Mouse (Mus musculus) ovary, adult 18-20 months (tissue): ENCODE results near the gene Scarb1.

Experiments
- DNase-seq: peaks from one replicate; pipeline ENCODE4 v3.0.0; 2022; ENCODE audit warnings: low spot score, mixed read lengths

Gene Scarb1

DNA sequence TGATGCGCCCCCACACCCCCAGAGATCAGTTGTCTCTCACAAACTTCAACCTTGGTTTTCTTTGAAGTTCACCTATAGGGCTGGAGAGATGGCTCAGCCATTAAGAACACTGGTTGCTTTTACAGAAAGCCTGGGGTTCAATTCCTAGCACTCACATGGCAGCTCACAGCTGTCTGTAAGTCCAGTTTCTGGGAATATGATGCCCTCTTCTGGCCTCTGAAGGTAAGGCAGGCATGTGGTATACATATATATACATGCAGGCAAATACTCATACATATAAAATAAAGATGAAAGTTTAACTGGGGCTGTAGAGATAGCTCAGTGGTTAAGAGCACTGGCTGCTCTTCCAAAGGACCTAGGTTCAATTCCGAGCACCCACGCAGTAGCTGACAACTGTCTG lies 105.5 kb downstream of the Scarb1 start:
- DNase-seq: no peak

DNA sequence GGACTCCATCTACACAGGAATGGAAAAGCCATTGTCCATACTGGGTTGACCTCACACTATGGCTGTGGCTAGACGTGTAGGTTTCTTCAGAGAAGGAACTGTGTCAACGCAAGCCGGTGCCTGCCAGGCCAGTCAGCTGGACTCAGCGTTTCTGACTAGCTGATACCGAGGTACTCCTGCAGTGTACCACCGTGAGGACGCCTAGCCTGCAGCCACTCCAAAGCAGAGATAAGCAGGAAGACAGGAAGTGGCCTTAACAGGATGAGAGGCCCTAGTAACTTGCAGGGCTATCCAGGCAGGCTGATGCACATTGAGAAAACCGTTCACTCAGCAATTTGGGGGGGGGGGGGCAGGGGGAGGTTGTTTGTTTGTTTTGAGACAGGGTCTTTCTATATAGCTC lies 106.5 kb downstream of the Scarb1 start:
- DNase-seq: no peak

DNA sequence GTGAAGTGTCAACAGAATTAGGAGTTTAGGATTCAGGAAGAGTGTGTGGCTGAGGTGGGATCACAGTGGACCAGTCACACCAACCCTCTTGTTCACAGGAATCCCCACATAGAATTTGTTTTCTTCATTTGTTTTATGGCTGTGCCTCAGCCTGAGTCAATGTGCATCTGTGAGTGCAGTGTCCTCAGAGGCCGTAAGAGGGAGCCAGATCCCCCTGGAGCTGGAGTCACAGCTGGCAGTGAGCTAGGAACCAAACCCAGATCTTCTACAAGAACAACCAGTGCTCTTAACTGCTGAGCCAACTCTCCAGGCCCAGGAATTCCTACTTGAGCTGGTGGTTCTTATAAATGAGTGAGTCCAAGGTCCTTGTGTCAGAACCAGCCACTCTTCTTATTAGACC lies 107.4 kb downstream of the Scarb1 start:
- no peak for DNase-seq

DNA sequence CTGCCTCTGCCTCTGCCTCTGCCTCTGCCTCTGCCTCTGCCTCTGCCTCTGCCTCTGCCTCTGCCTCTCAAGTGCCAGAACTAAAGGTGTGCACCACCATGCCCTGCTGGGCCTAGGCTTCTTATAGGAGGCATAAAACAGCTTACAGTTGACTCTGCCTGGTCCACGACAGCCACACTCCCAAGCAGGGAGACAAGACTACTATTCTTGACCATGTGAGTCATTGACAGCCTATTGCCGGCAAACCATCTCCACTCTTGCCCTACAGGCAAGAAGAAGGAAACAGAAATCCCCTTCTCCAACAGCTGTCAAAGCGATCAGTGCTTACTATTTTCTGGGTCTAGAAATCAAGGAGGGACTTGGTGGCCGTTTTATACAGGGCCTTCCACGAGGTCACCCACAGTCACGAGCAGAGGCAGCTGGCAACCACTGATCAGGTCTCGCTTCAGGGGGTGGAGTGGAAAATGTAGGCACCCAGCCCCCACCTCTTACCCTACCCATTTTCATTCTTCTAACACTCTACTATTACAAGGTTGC lies 108.4 kb downstream of the Scarb1 start:
- DNase-seq: no peak

DNA sequence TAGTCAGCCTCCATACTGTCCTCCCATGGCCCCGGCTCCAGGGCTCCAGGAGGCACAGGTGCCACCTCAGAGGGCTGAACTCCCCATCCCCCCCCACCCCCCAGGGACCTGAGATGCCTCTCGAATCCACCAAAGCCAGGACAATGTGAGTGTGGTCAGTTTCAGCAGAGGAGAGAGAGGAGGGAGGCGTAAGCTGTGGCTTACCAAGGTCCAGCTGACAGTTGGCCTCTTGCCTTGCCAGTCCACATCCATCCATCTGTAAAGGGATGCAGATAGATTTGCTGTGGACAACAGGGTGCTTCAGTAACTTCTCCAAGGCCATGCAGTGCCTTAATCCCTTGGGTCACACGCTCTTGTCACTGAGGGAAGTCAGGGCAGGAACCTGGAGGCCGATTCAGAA lies 110.4 kb downstream of the Scarb1 start:
- no peak for DNase-seq

DNA sequence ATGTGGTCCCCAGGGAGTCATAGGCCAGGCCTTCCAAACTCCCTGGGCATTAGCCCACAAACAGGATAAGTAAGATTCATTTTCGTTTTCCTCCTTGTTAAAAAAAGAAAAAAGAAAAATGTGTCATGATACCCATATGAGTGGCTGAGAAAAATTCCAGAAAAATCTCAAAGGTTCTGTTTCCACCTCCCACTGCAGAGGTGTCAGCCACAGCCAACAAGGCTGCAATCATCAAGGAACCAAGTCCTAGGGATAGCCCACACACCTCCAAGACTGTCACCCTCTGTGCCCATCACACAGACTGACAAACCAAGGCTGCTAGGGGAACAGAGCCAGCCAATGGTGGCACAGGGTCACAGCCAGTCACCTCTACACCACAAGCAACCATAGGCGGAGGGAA lies 111.8 kb downstream of the Scarb1 start:
- no peak for DNase-seq

DNA sequence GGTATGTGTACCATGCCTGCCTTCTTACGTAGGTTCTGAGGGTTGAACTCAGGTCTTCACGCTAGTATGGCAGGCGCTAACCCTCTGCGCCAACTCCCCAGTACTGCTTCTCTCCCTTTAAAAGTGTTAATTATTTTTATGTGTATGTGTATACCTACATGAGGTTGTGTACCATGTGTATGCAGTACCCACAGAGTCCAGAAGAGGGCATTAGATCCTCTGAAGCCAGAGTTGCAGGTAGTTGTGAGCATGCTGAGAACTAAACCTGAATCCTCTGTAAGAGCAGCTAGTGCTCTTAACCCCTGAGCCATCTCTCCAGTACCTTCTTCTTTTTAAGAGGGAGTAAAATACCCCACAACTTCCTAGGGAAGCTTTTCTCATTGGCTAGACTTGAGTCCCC lies 113.2 kb downstream of the Scarb1 start:
- no peak for DNase-seq
